Mouse (Mus musculus) midbrain, embryonic 11.5 days (tissue): ENCODE results near the gene Nos1. TPM values are rescaled to one million over a fixed set of nuclear protein-coding genes. Genes with fewer than 3 reads are reported as not detected.

Experiments
- ATAC-seq: fragments of 200-750 bp; cut with Nextera tagmentation; 2 replicates; pipeline ENCODE4 v1.8.0; 2017; ENCODE audit warnings: moderate TSS enrichment, moderate library complexity; ENCODE audit not compliant: low FRiP score
- DNase-seq: peaks from one replicate; pipeline ENCODE4 v3.0.0; 2015; ENCODE audit warnings: low spot score; ENCODE audit errors: missing footprints
- H3K27ac ChIP-seq: fragments of 300-500 bp; sonication (generic); 2 replicates; pipeline ENCODE4 v1.5.1; 2014; ENCODE audit warnings: low read depth, low read length
- H3K27me3 ChIP-seq: fragments of 300-500 bp; sonication (generic); 2 replicates; pipeline ENCODE4 v1.6.1; 2014; ENCODE audit warnings: mild to moderate bottlenecking, low read length, moderate library complexity, mixed read lengths; ENCODE audit not compliant: control insufficient read depth, insufficient read depth
- H3K36me3 ChIP-seq: fragments of 300-500 bp; sonication (generic); 2 replicates; pipeline ENCODE4 v1.6.1; 2014; ENCODE audit warnings: mild to moderate bottlenecking, low read length, moderate library complexity, mixed read lengths; ENCODE audit not compliant: control insufficient read depth, insufficient read depth
- H3K4me1 ChIP-seq: fragments of 300-500 bp; sonication (generic); 2 replicates; pipeline ENCODE4 v1.6.1; 2014; ENCODE audit warnings: low read length; ENCODE audit not compliant: control insufficient read depth, insufficient read depth
- H3K4me2 ChIP-seq: fragments of 300-500 bp; sonication (generic); 2 replicates; pipeline ENCODE4 v1.6.1; 2014; ENCODE audit warnings: mild to moderate bottlenecking, moderate library complexity
- H3K4me3 ChIP-seq: fragments of 300-500 bp; sonication (generic); 2 replicates; pipeline ENCODE4 v1.5.1; 2014; ENCODE audit warnings: low read depth, low read length
- H3K9ac ChIP-seq: fragments of 300-500 bp; sonication (generic); 2 replicates; pipeline ENCODE4 v1.6.1; 2014; ENCODE audit warnings: low read length
- H3K9me3 ChIP-seq: fragments of 300-500 bp; sonication (generic); 2 replicates; pipeline ENCODE4 v1.6.1; 2016; ENCODE audit warnings: low read length; ENCODE audit not compliant: control insufficient read depth
- WGBS: fragments of 180-500 bp; shearing (Covaris S2); extraction: QIAGEN DNeasy Blood & Tissue Kit; methylation state at CpG from one replicate; pipeline ENCODE4 v1.1.7; 2014; 5-methylcytosine and 5-hydroxymethylcytosine counted together
- polyA plus RNA-seq: library from polyadenylated mRNA; unstranded; fragments of >200 nt; fragmentation: Nextera tagmentation; extraction: Ambion mirVana; gene quantifications from 2 replicates; pipeline ENCODE4 v1.2.1, GENCODE M21; 2014

Nos1 gene
- polyA plus RNA-seq, 1 experiment from 2014 or later, result 0.22 TPM

- WGBS, result 92% methylated on average over 10 of the region's 10 CpGs
- Histone ChIP-seq H3K27me3 (no peaks in the 10 kb centered on the region), H3K4me3 (no peak overlapping the region), H3K36me3 (no peaks in the 10 kb centered on the region), H3K4me1 (no peaks in the 10 kb centered on the region), H3K9ac (no peak overlapping the region), H3K9me3 (no peaks in the 10 kb centered on the region), H3K27ac (no peak overlapping the region), H3K4me2 (no peak overlapping the region)
- ATAC-seq (no peak), DNase-seq (no peak)
Observed at GRCm38 (mm10) chr5:117969681-117970427, 189.0 kb downstream of the Nos1 start.

- 26% methylated on average over 19 of the region's 19 CpGs for WGBS
- Histone ChIP-seq H3K36me3 (peaks cover 9% of the 10 kb centered on the region; the same call in 1 of the 2 replicates), H3K9ac (peak overlapping the region; percentile 99; the same call in 1 of the 2 replicates), H3K4me3 (peak overlapping the region; percentile 100), H3K4me1 (peaks cover 18% of the 10 kb centered on the region), H3K27ac (no peak overlapping the region), H3K9me3 (no peaks in the 10 kb centered on the region), H3K4me2 (peak overlapping the region; percentile 37; the same call in 1 of the 2 replicates), H3K27me3 (no peaks in the 10 kb centered on the region)
- ATAC-seq (peak; percentile 20; the same call in 1 of the 2 replicates), DNase-seq (no peak)
Observed at GRCm38 (mm10) chr5:117976263-117976656, 195.4 kb downstream of the Nos1 start.

- Histone ChIP-seq H3K9ac (peak within 1 kb of the TSS; percentile 99), H3K27ac (peak within 1 kb of the TSS; percentile 69), H3K4me1 (peaks cover 18% of the 10 kb centered on the region), H3K4me2 (peak within 1 kb of the TSS; percentile 68), H3K4me3 (peak within 1 kb of the TSS; percentile 100), H3K9me3 (no peaks in the 10 kb centered on the region), H3K27me3 (no peaks in the 10 kb centered on the region), H3K36me3 (peaks cover 9% of the 10 kb centered on the region; the same call in 1 of the 2 replicates)
- ATAC-seq (peak; percentile 89), DNase-seq (peak; percentile 100)
- WGBS, result 0% methylated on average over 84 of the region's 88 CpGs
Observed at GRCm38 (mm10) chr5:117976657-117977500, 196.0 kb downstream of the Nos1 start, which contains the start of gene Fbxo21. Gene Fbxo21 (plus strand): TSS chr5:117976730.

GRCm38 (mm10) chr5:117977501-117978158 lies 196.8 kb downstream of the Nos1 start:
- peaks cover 18% of the 10 kb centered on the region for H3K4me1 ChIP-seq
- peaks cover 10% of the 10 kb centered on the region; the same call in 1 of the 2 replicates for H3K36me3 ChIP-seq
- DNase-seq (peak; percentile 89), ATAC-seq (peak; percentile 4; the same call in 1 of the 2 replicates)
- H3K4me2 ChIP-seq, result peak overlapping the region; percentile 68
- peak overlapping the region; percentile 99 for H3K9ac ChIP-seq
- H3K9me3 ChIP-seq, result no peaks in the 10 kb centered on the region
- H3K27ac ChIP-seq, result no peak overlapping the region
- H3K4me3 ChIP-seq, result peak overlapping the region; percentile 100
- WGBS, result 21% methylated on average over 23 of the region's 30 CpGs
- H3K27me3 ChIP-seq, result no peaks in the 10 kb centered on the region

GRCm38 (mm10) chr5:117978159-117978697 lies 197.4 kb downstream of the Nos1 start:
- H3K9me3 ChIP-seq, result no peaks in the 10 kb centered on the region
- H3K36me3 ChIP-seq, result peaks cover 11% of the 10 kb centered on the region; the same call in 1 of the 2 replicates
- H3K9ac ChIP-seq, result peak overlapping the region; percentile 99
- DNase-seq (no peak), ATAC-seq (no peak)
- H3K4me2 ChIP-seq, result peak overlapping the region; percentile 68
- peaks cover 18% of the 10 kb centered on the region for H3K4me1 ChIP-seq
- no peak overlapping the region for H3K27ac ChIP-seq
- WGBS, result 65% methylated on average over 17 of the region's 17 CpGs
- no peaks in the 10 kb centered on the region for H3K27me3 ChIP-seq
- peak overlapping the region; percentile 100 for H3K4me3 ChIP-seq

- H3K4me3 ChIP-seq, result no peak overlapping the region
- no peak for DNase-seq
- H3K4me1 ChIP-seq, result peaks cover 20% of the 10 kb centered on the region
- no peak overlapping the region; the same call in 1 of the 2 replicates for H3K4me2 ChIP-seq
- H3K9me3 ChIP-seq, result no peaks in the 10 kb centered on the region
- no peak for ATAC-seq
- no peak overlapping the region for H3K27ac ChIP-seq
- no peak overlapping the region for H3K9ac ChIP-seq
- no peaks in the 10 kb centered on the region for H3K27me3 ChIP-seq
- peaks cover 11% of the 10 kb centered on the region; the same call in 1 of the 2 replicates for H3K36me3 ChIP-seq
- 87% methylated on average over 5 of the region's 5 CpGs for WGBS
Observed at GRCm38 (mm10) chr5:117979082-117979481, 198.2 kb downstream of the Nos1 start.

GRCm38 (mm10) chr5:117980921-117981320 lies 200.1 kb downstream of the Nos1 start:
- Histone ChIP-seq H3K27ac (no peak overlapping the region), H3K36me3 (peaks cover 11% of the 10 kb centered on the region; the same call in 1 of the 2 replicates)
- 90% methylated on average over 8 of the region's 8 CpGs for WGBS

GRCm38 (mm10) chr5:117981943-117982342 lies 201.1 kb downstream of the Nos1 start:
- ATAC-seq (no peak), DNase-seq (no peak)
- Histone ChIP-seq H3K36me3 (peaks cover 16% of the 10 kb centered on the region), H3K9me3 (no peaks in the 10 kb centered on the region), H3K27ac (no peak overlapping the region), H3K4me1 (peaks cover 20% of the 10 kb centered on the region), H3K4me3 (no peak overlapping the region), H3K27me3 (no peaks in the 10 kb centered on the region), H3K4me2 (no peak overlapping the region), H3K9ac (no peak overlapping the region)
- 92% methylated on average over 5 of the region's 5 CpGs for WGBS

More at GRCm38 (mm10) chr5:117980921-117981320, 200.1 kb downstream of the Nos1 start:
- no peak overlapping the region for H3K4me3 ChIP-seq
- DNase-seq (no peak), ATAC-seq (no peak)
- no peak overlapping the region for H3K4me2 ChIP-seq
- peaks cover 20% of the 10 kb centered on the region for H3K4me1 ChIP-seq
- H3K27me3 ChIP-seq, result no peaks in the 10 kb centered on the region
- no peaks in the 10 kb centered on the region for H3K9me3 ChIP-seq
- H3K9ac ChIP-seq, result no peak overlapping the region
